Mouse (Mus musculus): ENCODE measurements around the gene Camk2n2.
"Not testable (repeated sequence)": the region's sequence is repeated elsewhere in the genome, so short reads cannot be mapped to it uniquely, and the experiment has no call there.

Camk2n2 gene

DNA sequence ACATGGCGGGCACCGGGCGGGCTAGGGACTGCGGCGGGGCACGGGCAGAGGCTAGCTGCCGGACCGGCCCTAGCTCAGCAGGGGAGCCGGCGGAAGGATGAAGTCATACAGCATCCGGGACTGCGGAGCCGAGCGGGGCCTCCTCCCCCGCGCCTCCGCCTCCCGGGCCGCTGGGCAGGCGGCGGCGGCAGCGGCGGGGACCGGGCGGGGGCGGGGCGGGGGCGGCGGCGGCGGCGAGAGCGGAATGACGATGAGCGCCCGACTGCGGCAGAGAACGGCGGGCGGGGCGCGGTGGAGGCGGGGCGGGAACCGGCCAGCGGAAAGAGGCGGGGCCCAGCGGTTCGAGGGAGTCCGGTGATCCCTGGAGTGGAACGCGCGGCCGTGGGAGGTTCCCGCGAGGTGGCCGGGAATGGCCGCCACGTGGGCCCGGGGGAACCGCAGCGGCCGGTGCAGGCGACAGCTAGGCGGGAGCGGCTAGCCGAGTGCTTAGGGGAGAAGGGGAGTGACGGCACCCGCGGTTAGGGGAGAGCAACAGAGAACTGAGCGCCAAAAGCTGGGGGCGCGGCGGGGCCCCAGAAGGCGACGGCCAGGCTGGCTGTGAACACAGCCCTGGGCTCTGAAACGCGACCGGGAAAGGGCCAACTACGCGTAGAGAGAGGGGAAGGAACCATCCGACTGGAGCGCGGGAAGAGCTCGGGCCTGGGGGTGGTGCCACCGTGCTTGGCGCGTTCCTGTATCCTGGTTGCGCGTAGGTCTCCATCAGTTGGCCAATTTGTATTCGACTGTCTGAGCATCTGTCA, at the start of gene Camk2n2:
Camk2n2 (minus strand) TSS at position 97 of the 800 bp plus-strand sequence.
- DNase-seq (ENCODE audit: low read depth): no peak

DNA sequence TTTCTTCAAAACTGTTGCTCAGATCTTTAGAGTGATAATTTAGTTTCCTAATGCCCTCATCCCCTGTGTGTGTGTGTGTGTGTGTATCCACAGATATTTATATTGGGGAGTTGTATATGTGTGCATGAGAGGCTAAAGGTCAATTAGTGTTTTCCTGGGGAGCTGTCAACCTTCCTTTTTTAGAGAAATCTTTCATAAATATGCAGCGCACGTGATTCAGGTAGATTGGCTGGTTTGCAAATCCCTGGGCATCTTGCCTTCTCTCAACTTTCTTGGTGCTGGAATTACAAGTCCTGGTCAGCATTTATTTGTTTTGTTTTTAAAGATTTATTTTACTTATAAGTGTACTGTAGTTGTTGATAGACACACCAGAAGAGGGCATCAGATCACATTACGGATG, 49.2 kb upstream of the Camk2n2 start:
- no peak for DNase-seq (ENCODE audit: low read depth)

DNA sequence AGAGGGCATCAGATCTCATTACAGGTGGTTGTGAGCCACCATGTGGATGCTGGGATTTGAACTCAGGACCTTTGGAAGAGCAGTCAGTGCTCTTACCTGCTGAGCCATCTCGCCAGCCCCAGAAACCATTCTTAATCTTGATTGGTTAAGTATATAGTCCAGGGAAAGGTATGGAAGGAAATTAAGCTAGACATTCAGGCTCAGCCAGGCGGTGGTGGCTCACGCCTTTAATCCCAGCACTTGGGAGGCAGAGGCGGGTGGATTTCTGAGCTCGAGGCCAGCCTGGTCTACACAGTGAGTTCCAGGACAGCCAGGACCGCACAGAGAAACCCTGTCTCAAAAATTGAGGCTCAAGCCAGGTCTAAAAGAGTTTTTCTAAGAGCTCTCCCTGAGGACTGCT, 46.9 kb upstream of the Camk2n2 start, which contains the start of gene Eif4g1:
Eif4g1 (plus strand) TSS at position 301 of the 400 bp plus-strand sequence.
- DNase-seq (ENCODE audit: low read depth): not testable (repeated sequence)

DNA sequence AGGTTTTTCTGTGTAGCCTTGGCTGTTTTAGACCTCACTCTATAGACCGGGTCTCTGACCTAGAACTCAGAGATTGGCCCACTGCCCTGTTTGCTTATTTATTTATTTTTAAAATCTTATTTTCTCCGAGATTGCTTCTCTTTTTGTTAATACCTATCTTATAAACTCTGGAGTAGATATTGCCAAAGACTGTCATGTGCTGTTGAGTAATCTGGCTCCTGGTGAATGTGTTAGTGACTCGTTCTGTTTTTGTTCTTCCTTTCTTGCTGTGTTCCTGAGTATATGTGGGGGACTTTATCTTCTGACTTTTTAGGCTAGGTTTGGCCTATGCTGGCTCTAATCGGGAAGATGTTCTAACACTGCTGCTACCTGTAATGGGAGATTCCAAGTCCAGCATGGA, 36.6 kb upstream of the Camk2n2 start:
- no peak for DNase-seq (ENCODE audit: low read depth)

DNA sequence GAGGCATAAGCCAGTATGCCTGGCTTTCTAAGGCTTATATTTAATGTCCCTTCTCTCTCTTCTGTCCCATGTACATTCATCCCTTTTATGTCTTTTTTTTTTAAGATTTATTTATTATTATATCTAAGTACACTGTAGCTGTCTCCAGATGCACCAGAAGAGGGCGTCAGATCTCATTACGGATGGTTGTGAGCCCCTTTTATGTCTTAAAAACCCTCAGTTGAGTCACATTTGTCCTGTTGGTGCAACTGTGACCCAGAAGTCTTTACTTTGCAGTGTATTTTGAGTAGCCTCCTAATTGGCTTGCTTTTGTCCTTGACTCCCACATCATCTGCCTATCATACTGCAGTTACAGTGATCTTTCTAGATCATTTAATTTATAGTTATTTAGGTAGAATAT, 32.2 kb upstream of the Camk2n2 start:
- no peak for DNase-seq (ENCODE audit: low read depth)

DNA sequence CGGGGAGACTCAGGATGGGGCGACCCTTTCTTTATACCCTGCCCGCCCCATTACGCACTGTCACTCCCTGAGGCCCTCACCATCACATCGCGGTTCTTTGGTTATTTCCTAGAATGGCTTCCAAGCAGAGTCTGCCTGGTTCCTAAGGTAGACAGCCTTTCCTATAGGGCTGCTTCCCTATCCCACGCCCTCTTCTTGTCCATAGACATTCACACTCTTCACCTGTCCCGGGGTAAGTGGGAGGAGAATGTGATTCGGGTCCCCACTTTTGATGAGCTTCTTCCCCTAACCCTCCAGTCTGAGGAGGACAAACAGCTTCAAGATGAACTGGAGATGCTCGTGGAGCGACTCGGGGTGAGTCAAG, 30.8 kb upstream of the Camk2n2 start:
- DNase-seq (ENCODE audit: low read depth): no peak

DNA sequence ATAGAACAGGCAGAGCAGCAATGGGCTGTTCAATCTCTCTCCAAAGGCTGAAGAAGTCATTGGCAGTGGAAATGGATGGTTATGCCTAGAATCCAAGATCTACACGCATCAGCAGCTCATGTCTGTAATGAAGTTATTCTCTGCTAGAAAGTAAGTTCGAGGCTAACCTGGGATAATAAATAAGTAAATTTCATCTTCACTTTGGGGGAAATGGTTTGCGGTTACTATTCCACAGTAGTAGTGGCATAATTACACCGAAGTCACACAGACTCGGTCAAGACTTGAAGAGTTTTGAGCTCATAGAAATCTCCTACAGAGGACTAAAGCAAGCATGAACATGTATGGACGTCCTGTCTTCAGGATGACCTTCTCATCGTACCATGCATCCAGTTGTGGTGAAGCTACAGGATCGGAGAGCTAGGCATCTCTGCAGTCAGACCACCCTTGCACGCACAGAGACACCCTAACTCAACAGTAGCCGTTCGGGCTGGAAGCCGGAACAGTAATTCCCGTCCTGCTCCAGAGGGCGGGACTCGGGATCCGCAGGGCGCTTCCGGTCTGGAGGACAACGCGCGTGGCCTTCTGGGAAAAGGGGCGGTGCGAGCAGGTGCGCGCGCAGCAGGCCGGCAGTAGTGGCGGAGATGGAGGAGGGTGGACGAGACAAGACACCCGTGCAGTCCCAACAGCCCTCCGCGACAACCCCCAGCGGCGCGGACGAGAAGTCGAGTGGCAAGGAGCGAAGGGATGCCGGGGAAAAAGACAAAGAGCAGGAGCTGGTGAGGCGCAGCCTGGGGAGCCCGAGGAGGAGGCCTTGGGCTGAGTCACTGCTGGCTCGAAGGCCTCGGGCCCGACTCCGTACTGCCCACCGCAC, 30.2 kb upstream of the Camk2n2 start, which contains the start of gene Psmd2:
Psmd2 (plus strand) TSS at position 577 of the 871 bp plus-strand sequence.
- DNase-seq (ENCODE audit: low read depth): peak; percentile 87

DNA sequence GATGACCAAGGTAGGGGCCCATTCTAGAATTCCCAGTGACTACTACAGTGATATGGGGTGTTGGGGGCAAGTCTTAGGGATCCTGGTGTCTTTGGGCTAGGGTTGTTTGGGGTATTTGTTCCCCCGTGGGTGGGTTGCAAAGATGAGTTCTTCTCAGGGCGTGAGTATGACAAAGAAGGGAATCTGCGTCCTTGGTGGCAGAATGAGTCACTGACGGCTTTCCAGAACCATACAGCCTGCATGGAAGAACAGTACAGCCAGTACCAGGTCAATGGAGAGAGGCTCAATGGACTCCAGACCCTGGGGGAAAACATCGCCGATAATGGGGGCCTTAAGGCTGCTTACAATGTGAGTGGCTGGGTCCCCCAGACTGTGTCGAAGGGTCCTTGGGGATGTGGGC, 22.8 kb upstream of the Camk2n2 start:
- no peak for DNase-seq (ENCODE audit: low read depth)

DNA sequence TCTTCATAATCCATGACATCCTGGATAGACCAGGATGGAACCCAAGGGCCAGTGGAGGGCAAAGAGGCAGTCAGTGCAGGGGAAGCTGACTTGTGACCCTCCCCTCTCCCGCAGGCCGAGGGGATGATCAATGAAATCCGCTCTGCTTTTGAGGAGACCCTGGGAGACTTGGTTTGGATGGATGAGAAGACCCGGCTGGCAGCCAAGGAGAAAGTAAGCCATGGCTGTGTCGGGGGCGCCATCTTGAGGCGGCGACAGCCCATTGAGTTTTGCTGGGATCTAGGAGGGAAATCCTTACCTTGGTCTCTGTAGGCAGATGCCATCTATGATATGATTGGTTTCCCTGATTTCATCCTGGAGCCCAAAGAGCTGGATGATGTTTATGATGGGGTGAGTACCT, 21.1 kb upstream of the Camk2n2 start:
- peak; percentile 23 for DNase-seq (ENCODE audit: low read depth)

DNA sequence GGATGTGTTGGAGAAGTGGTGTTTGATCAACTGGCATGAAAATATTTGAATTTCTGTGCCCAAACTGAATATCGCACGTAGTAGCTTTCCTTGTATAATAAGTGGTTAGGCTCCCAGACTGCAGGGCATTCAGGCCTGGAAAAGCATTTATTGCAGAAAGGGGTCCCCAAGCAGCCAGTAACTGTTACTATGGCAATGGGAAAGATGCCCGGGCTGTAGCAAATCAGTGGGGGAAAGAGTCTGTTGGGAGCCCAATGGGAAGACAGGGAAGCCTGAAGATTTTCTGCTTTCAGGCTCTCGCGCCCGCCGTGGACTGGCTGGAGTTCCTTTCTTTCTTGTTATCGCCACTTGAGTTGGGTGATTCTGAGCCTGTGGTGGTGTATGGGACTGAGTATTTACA, 17.3 kb upstream of the Camk2n2 start:
- no peak for DNase-seq (ENCODE audit: low read depth)

DNA sequence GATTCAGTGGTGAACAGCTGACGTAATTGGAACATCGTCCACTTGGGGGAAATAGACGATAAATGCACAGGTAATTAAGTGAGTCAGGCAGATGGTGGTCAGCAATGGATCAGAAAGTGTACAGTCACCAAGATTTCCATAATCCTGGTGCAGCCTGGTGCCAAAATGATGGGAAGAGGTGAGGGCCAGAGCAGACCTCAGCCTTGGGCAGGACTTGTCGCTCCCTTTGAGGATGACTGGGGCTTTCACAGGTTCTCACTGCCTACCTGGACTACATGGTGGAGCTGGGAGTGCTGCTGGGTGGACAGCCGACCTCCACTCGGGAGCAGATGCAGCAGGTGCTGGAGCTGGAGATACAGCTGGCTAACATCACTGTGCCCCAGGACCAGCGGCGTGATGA, 16.3 kb upstream of the Camk2n2 start:
- no peak for DNase-seq (ENCODE audit: low read depth)

DNA sequence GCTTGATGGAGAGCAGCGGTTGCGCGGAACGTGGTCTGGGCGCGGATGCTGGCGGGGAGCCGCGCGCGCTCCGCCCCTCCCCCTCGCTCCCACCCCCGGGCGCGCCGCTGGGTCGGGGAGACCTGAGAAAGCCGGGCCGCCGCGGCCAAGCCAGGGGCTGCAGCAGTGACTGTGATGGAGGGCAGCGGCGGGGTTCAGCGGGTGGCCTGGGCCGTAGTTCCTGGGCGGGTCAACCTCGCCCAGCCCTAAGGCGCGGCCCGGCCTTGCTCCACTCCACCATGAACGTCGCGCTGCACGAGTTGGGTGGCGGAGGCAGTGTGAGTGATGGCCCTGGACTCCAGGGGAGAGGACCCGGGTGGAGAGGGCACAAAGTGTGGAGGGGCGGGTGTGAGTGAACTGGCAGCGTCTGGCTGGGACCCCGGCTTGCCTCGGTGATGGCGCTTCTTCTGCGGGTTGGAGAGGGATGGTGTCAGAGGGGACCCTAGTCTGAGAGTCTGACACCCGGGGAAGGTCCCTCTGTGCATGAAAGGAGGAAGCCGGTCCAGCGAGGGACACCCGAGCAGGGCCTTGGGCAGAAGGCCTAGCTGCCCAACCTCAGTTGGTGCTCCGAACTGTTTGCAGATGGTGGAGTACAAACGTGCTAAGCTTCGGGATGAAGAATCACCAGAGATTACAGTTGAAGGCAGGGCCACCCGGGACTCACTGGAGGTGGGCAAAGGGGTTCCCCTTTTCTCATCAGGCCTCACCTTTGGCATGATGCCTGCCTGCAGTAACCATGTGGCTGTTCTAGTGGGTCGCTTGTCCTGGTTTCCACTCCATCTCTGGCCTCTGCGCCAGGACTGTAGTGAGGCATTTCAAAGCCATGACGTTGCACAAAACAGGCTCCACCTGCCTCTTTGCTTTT, 8.9 kb upstream of the Camk2n2 start, which contains the start of gene Ece2:
Ece2 (plus strand) TSS at position 98 of the 904 bp plus-strand sequence.
- no peak for DNase-seq (ENCODE audit: low read depth)

DNA sequence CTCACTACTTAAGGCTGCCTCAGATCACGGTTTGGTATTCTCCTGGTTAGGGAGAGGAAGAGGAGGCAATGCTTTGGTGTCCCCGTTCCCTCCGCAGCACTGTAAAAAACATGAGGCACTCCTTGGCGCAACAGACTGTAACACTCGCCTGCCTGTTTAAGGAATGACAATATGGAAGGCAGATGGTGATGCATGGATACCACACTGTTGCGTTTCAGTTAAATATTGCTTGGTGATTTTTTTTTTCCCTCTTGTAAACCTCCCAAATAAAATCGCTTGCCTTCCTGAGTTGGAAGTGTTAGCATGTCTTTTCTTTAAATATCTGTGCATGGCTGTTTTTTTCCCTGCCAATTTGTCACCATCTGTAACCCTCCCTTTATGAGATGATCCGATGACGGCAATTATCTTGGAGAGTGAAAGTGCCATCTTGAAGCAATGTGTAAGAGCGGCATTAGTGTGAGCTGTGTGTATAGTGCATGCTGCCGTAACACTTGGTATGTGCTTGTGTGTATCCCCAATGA, 7.8 kb upstream of the Camk2n2 start:
- DNase-seq (ENCODE audit: low read depth): no peak

DNA sequence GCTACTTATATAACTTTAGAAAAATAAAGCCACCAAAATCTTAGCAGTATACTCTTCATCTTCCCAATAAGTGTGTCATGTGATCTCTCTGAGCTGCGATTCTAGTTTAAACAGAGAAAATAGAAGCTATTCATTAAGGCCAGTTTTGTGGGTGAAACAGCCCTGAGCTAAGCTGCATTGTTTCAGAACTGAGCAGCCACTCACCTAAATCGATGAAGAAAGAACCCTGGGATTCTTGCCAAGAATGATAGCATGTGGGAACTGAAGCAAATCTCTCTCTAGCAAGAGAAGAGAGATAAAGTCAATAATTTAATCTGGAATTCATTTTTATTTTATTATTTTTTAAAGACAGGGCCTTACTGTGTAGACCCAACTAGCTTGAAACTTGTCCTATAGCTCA, 2.1 kb upstream of the Camk2n2 start:
- DNase-seq (ENCODE audit: low read depth): no peak

DNA sequence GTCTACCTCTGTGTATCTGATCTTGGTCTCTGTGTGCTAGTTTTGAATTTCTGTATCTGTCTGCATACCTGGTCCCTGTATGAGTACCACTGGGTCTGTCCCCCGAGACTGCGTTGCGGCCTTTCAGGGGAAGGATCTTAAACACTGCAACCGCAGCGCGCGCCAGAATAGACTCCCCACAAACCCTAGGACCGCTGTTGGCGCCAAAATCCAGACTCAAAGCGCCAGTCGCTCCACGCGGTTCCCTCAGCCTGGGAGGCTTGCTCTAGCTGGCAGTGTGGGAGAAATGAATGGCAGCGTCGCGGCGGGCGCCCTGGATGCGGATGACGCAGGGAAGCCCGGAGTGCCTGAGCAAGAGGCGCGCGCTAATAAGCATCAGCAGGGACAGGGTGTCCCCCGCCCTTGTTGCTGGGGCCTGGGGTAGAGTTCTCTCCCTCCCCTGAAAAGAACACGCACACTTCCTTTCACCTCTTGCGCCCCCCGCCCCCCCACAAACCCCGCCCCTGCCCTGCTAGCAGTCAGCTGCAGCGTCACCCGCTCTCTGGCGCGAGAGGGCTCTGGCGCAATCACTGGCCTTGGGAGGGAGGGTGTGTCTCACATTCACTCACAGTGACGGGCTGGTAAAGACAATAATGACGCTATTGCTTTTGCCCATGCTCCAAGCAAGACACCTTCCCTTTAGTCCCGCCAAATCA, 1.1 kb upstream of the Camk2n2 start:
- no peak for DNase-seq (ENCODE audit: low read depth)

DNA sequence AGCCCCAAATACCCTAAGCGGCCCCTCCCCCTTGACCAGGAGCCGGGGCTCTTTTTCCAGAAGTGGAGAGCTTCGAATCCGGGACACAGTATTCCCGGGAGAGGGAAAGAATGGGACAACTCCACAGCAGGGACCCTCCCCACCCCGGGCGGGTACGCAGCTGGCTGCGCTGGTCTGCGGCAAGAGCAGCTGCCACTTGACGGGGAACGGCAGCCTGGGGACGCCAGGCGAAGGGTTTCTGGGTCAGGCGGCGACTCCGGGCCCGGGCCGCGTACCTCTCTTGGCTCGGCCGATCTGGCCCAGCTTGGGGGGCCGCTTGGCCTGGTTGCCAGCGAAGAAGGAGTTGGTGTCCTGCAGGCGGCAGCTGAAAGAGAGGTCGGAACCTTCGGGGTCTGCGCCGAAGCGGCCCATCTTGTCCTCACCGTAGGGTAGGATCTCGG, 316 bp downstream of the Camk2n2 start:
- DNase-seq (ENCODE audit: low read depth): no peak

DNA sequence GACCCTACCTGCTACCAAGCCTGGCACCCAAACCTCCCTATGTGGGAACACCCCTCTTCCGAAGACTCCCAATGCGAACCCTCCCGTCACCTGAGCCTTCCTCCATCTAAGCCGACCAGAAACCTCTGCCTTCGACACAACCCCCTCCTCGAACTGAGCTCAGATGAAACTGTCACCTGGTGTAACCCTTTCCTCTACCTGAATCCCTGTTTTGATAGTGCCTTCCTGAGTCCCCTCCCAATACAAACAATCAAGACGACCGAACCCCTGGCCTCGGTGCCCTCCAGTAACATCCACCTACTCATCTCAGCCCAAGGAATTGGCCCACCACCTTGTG, 720 bp downstream of the Camk2n2 start:
- no peak for DNase-seq (ENCODE audit: low read depth)

DNA sequence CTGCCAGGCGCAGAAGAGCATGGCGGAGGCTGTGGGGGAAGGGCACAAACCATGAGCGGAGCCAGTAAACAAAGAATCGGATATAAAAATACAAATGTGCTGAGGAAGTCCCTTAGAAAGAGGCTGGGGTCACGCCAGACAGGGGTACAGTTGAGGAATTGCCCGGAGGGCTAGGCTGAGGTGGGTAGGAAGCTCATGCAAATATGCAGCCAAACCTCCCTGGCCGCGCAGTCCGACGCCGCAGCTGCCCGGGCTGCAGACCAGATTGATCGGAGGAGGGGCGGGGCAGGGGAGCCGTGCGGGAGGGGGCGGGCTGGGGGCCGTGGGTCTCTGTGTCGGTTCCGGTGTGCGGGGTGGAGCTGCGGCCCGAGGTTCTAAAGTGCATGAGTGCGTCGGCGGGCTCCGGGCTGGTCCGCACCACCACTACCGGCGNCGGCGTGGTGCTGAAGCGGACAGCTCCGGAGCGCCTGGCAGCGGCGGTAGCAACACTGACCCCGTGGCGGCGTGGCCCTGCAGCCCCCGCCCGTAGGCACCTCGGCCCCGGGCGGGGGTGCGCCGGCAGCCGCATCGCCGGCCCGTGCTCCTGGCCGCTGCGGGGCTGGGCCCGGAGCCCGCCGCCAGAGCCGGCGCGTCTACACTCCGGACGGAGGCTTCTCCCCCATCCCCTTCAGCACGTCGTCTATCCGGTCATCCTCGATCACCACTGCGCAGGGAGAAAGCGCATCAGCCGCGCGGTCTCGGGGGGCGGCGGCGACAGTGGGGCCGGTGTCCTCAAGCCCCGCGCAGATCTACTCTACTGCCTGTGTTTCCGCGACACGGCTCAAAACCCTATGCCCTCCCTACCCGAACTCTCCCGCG, 1.3 kb downstream of the Camk2n2 start:
- no peak for DNase-seq (ENCODE audit: low read depth)

DNA sequence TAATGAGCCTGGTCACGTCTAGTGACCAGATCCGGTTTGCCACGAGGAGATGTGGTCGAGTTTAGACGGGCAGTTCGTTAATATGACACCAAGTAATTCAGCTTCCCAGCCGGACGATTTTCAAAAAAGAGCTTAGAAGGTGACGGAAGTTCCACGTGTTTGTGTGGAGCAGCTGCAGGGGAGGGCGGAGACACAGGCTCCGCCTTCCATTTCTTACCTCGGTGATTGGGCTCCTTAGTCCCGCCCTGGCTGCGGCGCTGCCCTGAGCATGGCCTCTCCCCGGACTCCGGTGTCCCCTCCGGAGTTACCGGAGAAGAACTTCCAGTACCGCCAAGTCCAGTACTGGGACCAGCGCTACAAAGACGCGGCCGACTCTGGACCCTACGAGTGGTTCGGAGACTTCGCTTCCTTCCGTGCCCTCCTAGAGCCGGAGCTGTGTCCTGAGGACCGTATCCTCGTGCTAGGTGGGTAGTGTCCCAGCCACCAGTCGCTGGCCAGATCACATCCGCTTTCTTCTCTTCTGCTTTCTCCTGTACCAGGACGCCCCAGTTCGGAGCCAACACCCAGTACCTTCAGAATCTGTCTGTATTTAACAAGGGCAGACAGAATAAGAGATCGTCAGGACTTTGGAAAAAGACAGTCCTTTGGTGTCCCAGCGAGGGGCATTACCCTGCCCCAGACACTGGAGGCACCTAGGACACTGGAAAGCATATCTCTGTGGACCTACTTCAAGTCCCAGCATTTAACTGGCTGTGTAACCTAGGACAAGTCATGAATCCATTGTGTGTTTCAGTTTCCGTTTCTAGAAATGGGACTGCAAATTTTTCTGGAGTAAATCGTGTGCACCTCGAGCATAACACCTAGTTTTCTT, 9.5 kb downstream of the Camk2n2 start, which contains the start of the genes Eef1akmt4, Gm49333 and Alg3:
Eef1akmt4 (plus strand) TSS at position 237 of the 871 bp plus-strand sequence.
Gm49333 (plus strand) TSS at position 254 of the 871 bp plus-strand sequence.
Alg3 (minus strand) TSS at position 379 of the 871 bp plus-strand sequence.
- peak; percentile 94 for DNase-seq (ENCODE audit: low read depth)
